Mouse (Mus musculus) cerebellum, adult 2 months (tissue): ENCODE measurements around the gene Mpnd.

Experiments used
- CTCF ChIP-seq: fragments of 200-500 bp; IDR thresholded peaks from 2 replicates; pipeline ENCODE4 v1.5.1; 2011; ENCODE audit warnings: low read depth, mild to moderate bottlenecking, control low read depth, low read length, moderate library complexity, borderline replicate concordance; ENCODE audit not compliant: insufficient read depth
- POLR2A ChIP-seq: fragments of 200-500 bp; IDR thresholded peaks from 2 replicates; pipeline ENCODE4 v1.6.1; 2011; ENCODE audit warnings: low read length, control low read depth, borderline replicate concordance; ENCODE audit not compliant: insufficient read depth

- TF ChIP-seq CTCF (no peak), POLR2A (no peak)
Measured at GRCm38 (mm10) chr17:55969560-55969959, 36.0 kb upstream of the Mpnd start.
